In genomic region chr8:10006156-10006985, GRCm38 (mm10) we compare ENCODE assay signal across 8 mouse cellular contexts. TPM values are rescaled to one million over a fixed set of nuclear protein-coding genes. Genes with fewer than 3 reads are reported as not detected.
DNase-seq lines count a peak whose midpoint lies in the region; ATAC-seq and TF ChIP-seq lines count a peak whose summit lies in the region.

Gene Tnfsf13b (plus strand): TSS chr8:10006467.

- H3K9me3 ChIP-seq in forebrain, embryonic 11.5 days (ENCODE audit: control insufficient read depth, low read length): no peaks in the 10 kb centered on the region
- H3K9me3 ChIP-seq in hindbrain, postnatal 0 days (ENCODE audit: low read length): no peaks in the 10 kb centered on the region
- H3K9me3 ChIP-seq in liver, embryonic 14.5 days (ENCODE audit: control insufficient read depth, low read length): no peaks in the 10 kb centered on the region
- H3K9me3 ChIP-seq in neural tube, embryonic 13.5 days: no peaks in the 10 kb centered on the region

- TF ChIP-seq POLR2A in liver, adult 2 months (IDR thresholded peaks at IDR 0.05; ENCODE audit: extremely low read depth, insufficient read depth, low read length): no peak

- peak within 1 kb of the TSS; percentile 58 for H3K4me2 ChIP-seq in forebrain, embryonic 11.5 days (ENCODE audit: low read depth, low read length, severe bottlenecking)
- H3K4me2 ChIP-seq in hindbrain, postnatal 0 days (ENCODE audit: low read depth, low read length): peak within 1 kb of the TSS; percentile 61
- H3K4me2 ChIP-seq in liver, embryonic 14.5 days (ENCODE audit: low read depth): peak within 1 kb of the TSS; percentile 2
- H3K4me2 ChIP-seq in neural tube, embryonic 13.5 days: peak within 1 kb of the TSS; percentile 68

- no peaks in the 10 kb centered on the region for H3K27me3 ChIP-seq in liver, adult 2 months (ENCODE audit: control insufficient read depth, insufficient read depth, low read length)
- H3K27me3 ChIP-seq in forebrain, embryonic 11.5 days (ENCODE audit: control insufficient read depth, insufficient read depth, low read length): no peaks in the 10 kb centered on the region; the same call in 1 of the 2 replicates
- no peaks in the 10 kb centered on the region for H3K27me3 ChIP-seq in hindbrain, postnatal 0 days (ENCODE audit: insufficient read depth, low read length)
- H3K27me3 ChIP-seq in liver, embryonic 14.5 days (ENCODE audit: control insufficient read depth, insufficient read depth, low read length): no peaks in the 10 kb centered on the region
- H3K27me3 ChIP-seq in neural tube, embryonic 13.5 days: no peaks in the 10 kb centered on the region

- H3K36me3 ChIP-seq in liver, adult 2 months (ENCODE audit: control insufficient read depth, insufficient read depth, low read length): no peaks in the 10 kb centered on the region
- H3K36me3 ChIP-seq in forebrain, embryonic 11.5 days (ENCODE audit: control insufficient read depth, insufficient read depth, low read length): no peaks in the 10 kb centered on the region
- no peaks in the 10 kb centered on the region for H3K36me3 ChIP-seq in hindbrain, postnatal 0 days (ENCODE audit: insufficient read depth, low read length)
- H3K36me3 ChIP-seq in liver, embryonic 14.5 days (replicated peaks; ENCODE audit: control insufficient read depth, insufficient read depth, low read depth): no peaks in the 10 kb centered on the region
- H3K36me3 ChIP-seq in neural tube, embryonic 13.5 days: no peaks in the 10 kb centered on the region

- peak; percentile 28 for DNase-seq in liver, adult 2 months (ENCODE audit: extremely low read depth, low read depth, low spot score)
- no peak for DNase-seq in liver
- DNase-seq in forebrain, embryonic 11.5 days (ENCODE audit: low spot score): no peak
- DNase-seq in hindbrain, postnatal 0 days (ENCODE audit: low spot score): no peak
- DNase-seq in liver, embryonic 14.5 days (ENCODE audit: low read depth in 3 of 3, low spot score in 3 of 3): peak in 1 of 3 experiments; percentile 9
- DNase-seq in right cerebral cortex, adult 2 months (ENCODE audit: low spot score in 2 of 2): no peak
- no peak for DNase-seq in thymus, postnatal 25 days

- no peak for ATAC-seq in forebrain, embryonic 11.5 days (replicated peaks; ENCODE audit: low FRiP score)
- ATAC-seq in hindbrain, postnatal 0 days: no peak
- no peak for ATAC-seq in liver, embryonic 14.5 days (ENCODE audit: insufficient read depth)
- ATAC-seq in neural tube, embryonic 13.5 days (ENCODE audit: low read depth): peak; percentile 65

- no peak for TF ChIP-seq CTCF in liver, adult 2 months (IDR thresholded peaks at IDR 0.05; ENCODE audit: low read depth, low read length)
- no peak for TF ChIP-seq CTCF in hindbrain, postnatal 0 days (IDR thresholded peaks at IDR 0.05; ENCODE audit: low read depth)
- no peak for TF ChIP-seq CTCF in liver, embryonic 14.5 days (IDR thresholded peaks at IDR 0.05; ENCODE audit: low read depth)

- TF ChIP-seq EP300 in liver, embryonic 14.5 days (IDR thresholded peaks at IDR 0.05; ENCODE audit: low read depth): no peak

- H3K4me1 ChIP-seq in liver, adult 2 months (ENCODE audit: control insufficient read depth, insufficient read depth, low read length): no peaks in the 10 kb centered on the region; the same call in 1 of the 2 replicates
- H3K4me1 ChIP-seq in forebrain, embryonic 11.5 days (replicated peaks; ENCODE audit: control insufficient read depth, insufficient read depth, low read length): peaks cover 7% of the 10 kb centered on the region; the same call in 1 of the 2 replicates
- 0 out of 2 replicates have a peak, but pooled peaks cover 10% of the 10 kb centered on the region for H3K4me1 ChIP-seq in hindbrain, postnatal 0 days (ENCODE audit: insufficient read depth, low read length)
- H3K4me1 ChIP-seq in liver, embryonic 14.5 days (replicated peaks; ENCODE audit: control insufficient read depth in 2 of 2, insufficient read depth in 2 of 2, low read length in 1 of 2): no peaks in the 10 kb centered on the region
- H3K4me1 ChIP-seq in neural tube, embryonic 13.5 days (replicated peaks): peaks cover 14% of the 10 kb centered on the region

- WGBS in liver, adult 2 months: 66% methylated on average over 16 of the region's 16 CpGs
- WGBS in forebrain, embryonic 11.5 days: 77% methylated on average over 16 of the region's 16 CpGs
- WGBS in hindbrain, postnatal 0 days: 68% methylated on average over 16 of the region's 16 CpGs
- 51% methylated on average over 16 of the region's 16 CpGs for WGBS in liver, embryonic 14.5 days (ENCODE audit: insufficient replicate concordance)
- 61% methylated on average over 16 of the region's 16 CpGs for WGBS in neural tube, embryonic 13.5 days

- no peaks in the 10 kb centered on the region for H3K79me2 ChIP-seq in liver, adult 2 months (ENCODE audit: control insufficient read depth, insufficient read depth, low read length)

- H3K9ac ChIP-seq in liver, adult 2 months (ENCODE audit: low read depth, low read length): no peak within 1 kb of the TSS
- peak within 1 kb of the TSS; percentile 57 for H3K9ac ChIP-seq in forebrain, embryonic 11.5 days (ENCODE audit: low read length)
- peak within 1 kb of the TSS; percentile 29 for H3K9ac ChIP-seq in hindbrain, postnatal 0 days (replicated peaks; ENCODE audit: low read length)
- no peak within 1 kb of the TSS for H3K9ac ChIP-seq in liver, embryonic 14.5 days (replicated peaks)
- H3K9ac ChIP-seq in neural tube, embryonic 13.5 days: peak within 1 kb of the TSS; percentile 59

- no peak within 1 kb of the TSS for H3K27ac ChIP-seq in liver, adult 2 months (replicated peaks; ENCODE audit: insufficient read depth, low read depth, low read length)
- no peak within 1 kb of the TSS for H3K27ac ChIP-seq in forebrain, embryonic 11.5 days (ENCODE audit: low read depth, low read length)
- H3K27ac ChIP-seq in hindbrain, postnatal 0 days: no peak within 1 kb of the TSS
- H3K27ac ChIP-seq in liver, embryonic 14.5 days: no peak within 1 kb of the TSS
- peak within 1 kb of the TSS; percentile 30 for H3K27ac ChIP-seq in neural tube, embryonic 13.5 days (replicated peaks)

- peak within 1 kb of the TSS; percentile 19 for H3K4me3 ChIP-seq in liver, adult 2 months (ENCODE audit: insufficient read depth, low read depth, low read length)
- H3K4me3 ChIP-seq in forebrain, embryonic 11.5 days (ENCODE audit: low read depth, low read length): peak within 1 kb of the TSS; percentile 44
- H3K4me3 ChIP-seq in hindbrain, postnatal 0 days (ENCODE audit: low read length): peak within 1 kb of the TSS; percentile 33
- peak within 1 kb of the TSS in 1 of 2 experiments; percentile 7; a peak in 2 of 4 replicates for H3K4me3 ChIP-seq in liver, embryonic 14.5 days (ENCODE audit: insufficient read depth in 1 of 2, low read depth in 2 of 2, low read length in 2 of 2)
- H3K4me3 ChIP-seq in neural tube, embryonic 13.5 days: peak within 1 kb of the TSS; percentile 42

RNA-seq across cellular contexts. Expression of gene Tnfsf13b, which starts in this region (rescaled TPM):
- 0.13 and 0.37 TPM in 2 replicates for total RNA-seq in liver, adult 2 months (2014; rRNA removed)
- 0.11 and 0.20 TPM in 2 replicates for polyA plus RNA-seq in liver, adult 2 months (2012; rRNA removed)
- polyA plus RNA-seq in forebrain, embryonic 11.5 days (2014; fragmentation: Nextera tagmentation; extraction: Ambion mirVana): 0.12 and 0.37 TPM in 2 replicates
- 0.14 and 0.47 TPM in 2 replicates for total RNA-seq in hindbrain, postnatal 0 days (2014; rRNA removed)
- 0.93 and 1.2 TPM in 2 replicates for polyA plus RNA-seq in hindbrain, postnatal 0 days (2015; fragmentation: Nextera tagmentation; extraction: Ambion mirVana)
- 0.17 and 0.21 TPM in 2 replicates for polyA plus RNA-seq in liver, embryonic 14.5 days (2012; rRNA removed)
- polyA plus RNA-seq in liver, embryonic 14.5 days (2014; fragmentation: Nextera tagmentation; extraction: Ambion mirVana): 0.15 TPM in 1 of 2 replicates, not detected in the other
- polyA plus RNA-seq in neural tube, embryonic 13.5 days (2015; fragmentation: Nextera tagmentation; extraction: Ambion mirVana): 2.3 and 3.0 TPM in 2 replicates

Comparison
In these comparisons a context has a peak if more than half of its experiments do, and no peak if none do; other contexts are left out.
1. Peak in DNase-seq and H3K4me3 ChIP-seq in liver, adult 2 months; RNA of the gene not detected or under 1 TPM.
2. H3K9ac ChIP-seq: peak in forebrain, embryonic 11.5 days (single experiment), hindbrain, postnatal 0 days (single experiment) and neural tube, embryonic 13.5 days (single experiment); none in liver, adult 2 months (single experiment) and liver, embryonic 14.5 days (single experiment).
3. H3K4me2 ChIP-seq: peak in every context shown above with its lines; median percentile 68 in neural tube, embryonic 13.5 days; 61 in hindbrain, postnatal 0 days; 58 in forebrain, embryonic 11.5 days; 2 in liver, embryonic 14.5 days.